Mouse (Mus musculus) lung, embryonic 16.5 days (tissue): ENCODE results near the gene Kbtbd13. TPM values are rescaled to one million over a fixed set of nuclear protein-coding genes. Genes with fewer than 3 reads are reported as not detected.

Source experiments
- ATAC-seq: fragments of 200-750 bp; cut with Nextera tagmentation; 2 replicates; pipeline ENCODE4 v1.8.0; 2017; ENCODE audit warnings: low read depth, mild to moderate bottlenecking, moderate library complexity
- H3K27ac ChIP-seq: fragments of 300-500 bp; sonication (generic); 2 replicates; pipeline ENCODE4 v1.5.1; 2014; ENCODE audit warnings: mild to moderate bottlenecking, control low read depth, low read length
- H3K27me3 ChIP-seq: fragments of 300-500 bp; sonication (generic); 2 replicates; pipeline ENCODE4 v1.6.1; 2014; ENCODE audit warnings: low read depth, low read length, mixed read lengths; ENCODE audit not compliant: control insufficient read depth, insufficient read depth
- H3K36me3 ChIP-seq: fragments of 300-500 bp; sonication (generic); 2 replicates; pipeline ENCODE4 v1.6.1; 2014; ENCODE audit warnings: low read length; ENCODE audit not compliant: control insufficient read depth, insufficient read depth
- H3K4me1 ChIP-seq: fragments of 300-500 bp; sonication (generic); replicated peaks from 2 replicates; pipeline ENCODE4 v1.6.1; 2014; ENCODE audit warnings: low read length, mixed read lengths; ENCODE audit not compliant: control insufficient read depth, insufficient read depth
- H3K4me2 ChIP-seq: fragments of 300-500 bp; sonication (generic); 2 replicates; pipeline ENCODE4 v1.6.1; 2014; ENCODE audit warnings: low read depth, low read length, control low read depth
- H3K4me3 ChIP-seq: fragments of 300-500 bp; sonication (generic); 2 replicates; pipeline ENCODE4 v1.5.1; 2014; ENCODE audit warnings: mild to moderate bottlenecking, low read length, control low read depth
- H3K9ac ChIP-seq: fragments of 300-500 bp; sonication (generic); 2 replicates; pipeline ENCODE4 v1.6.1; 2014; ENCODE audit warnings: low read length, control low read depth
- H3K9me3 ChIP-seq: fragments of 300-500 bp; sonication (generic); 2 replicates; pipeline ENCODE4 v1.6.1; 2016; ENCODE audit warnings: low read length; ENCODE audit not compliant: control insufficient read depth
- WGBS: fragments of 180-500 bp; shearing (Covaris S2); extraction: QIAGEN DNeasy Blood & Tissue Kit; methylation state at CpG from one replicate; pipeline ENCODE4 v1.1.7; 2014; 5-methylcytosine and 5-hydroxymethylcytosine counted together
- polyA plus RNA-seq: library from polyadenylated mRNA; unstranded; fragments of >200 nt; fragmentation: Nextera tagmentation; extraction: Ambion mirVana; gene quantifications from 2 replicates; pipeline ENCODE4 v1.2.1, GENCODE M21; 2015

Gene Kbtbd13
- polyA plus RNA-seq, 1 experiment from 2014 or later: 4.7 TPM

- ATAC-seq: no peak
- 0 out of 2 replicates have a peak overlapping the region, but pooled peaks have one; percentile 5 for H3K9ac ChIP-seq
- no peaks in the 10 kb centered on the region for H3K27me3 ChIP-seq
- H3K4me1 ChIP-seq: peaks cover 16% of the 10 kb centered on the region
- WGBS: 84% methylated on average over 2 of the region's 2 CpGs
- H3K9me3 ChIP-seq: no peaks in the 10 kb centered on the region
- H3K4me2 ChIP-seq: no peak overlapping the region
- H3K36me3 ChIP-seq: no peaks in the 10 kb centered on the region
- H3K27ac ChIP-seq: peak overlapping the region; percentile 89
- H3K4me3 ChIP-seq: no peak overlapping the region
Observed at GRCm38 (mm10) chr9:65405184-65405449, 13.7 kb upstream of the Kbtbd13 start.

- Histone ChIP-seq H3K27me3 (no peaks in the 10 kb centered on the region), H3K4me3 (0 out of 2 replicates have a peak overlapping the region, but pooled peaks have one; percentile 19), H3K36me3 (no peaks in the 10 kb centered on the region), H3K4me1 (peaks cover 20% of the 10 kb centered on the region), H3K9me3 (no peaks in the 10 kb centered on the region), H3K9ac (0 out of 2 replicates have a peak overlapping the region, but pooled peaks have one; percentile 5), H3K27ac (peak overlapping the region; percentile 92), H3K4me2 (no peak overlapping the region)
- ATAC-seq: peak; percentile 89
- 42% methylated on average over 15 of the region's 15 CpGs for WGBS
Observed at GRCm38 (mm10) chr9:65404331-65405183, 13.1 kb upstream of the Kbtbd13 start.

DNA sequence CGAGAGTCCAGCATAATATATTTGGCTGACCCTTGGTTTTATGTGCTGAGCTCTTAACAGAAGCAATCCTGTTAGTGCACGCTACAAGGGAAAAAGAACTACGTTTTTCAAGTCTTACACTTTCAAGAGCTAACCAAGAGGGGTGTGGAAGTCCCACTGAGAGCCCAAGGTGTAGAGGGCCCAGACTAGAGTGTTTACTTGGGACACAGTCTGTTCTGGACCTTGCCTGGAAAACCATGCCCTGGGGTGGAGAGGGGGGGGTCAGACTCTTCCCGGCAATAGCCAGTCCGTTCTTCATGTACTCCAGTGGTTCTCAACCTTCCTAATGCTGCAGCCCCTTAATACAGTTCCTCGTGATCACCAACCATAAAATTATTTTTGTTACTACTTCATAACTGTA is 8.5 kb upstream of the Kbtbd13 start:
- peak overlapping the region; percentile 31 for H3K27ac ChIP-seq
- 47% methylated on average over 6 of the region's 6 CpGs for WGBS
- peak overlapping the region; percentile 63 for H3K4me3 ChIP-seq
- no peaks in the 10 kb centered on the region for H3K27me3 ChIP-seq
- H3K9ac ChIP-seq: peak overlapping the region; percentile 76
- H3K9me3 ChIP-seq: no peaks in the 10 kb centered on the region
- no peaks in the 10 kb centered on the region for H3K36me3 ChIP-seq
- H3K4me2 ChIP-seq: peak overlapping the region; percentile 72
- H3K4me1 ChIP-seq: peaks cover 21% of the 10 kb centered on the region
- no peak for ATAC-seq

- Histone ChIP-seq H3K4me2 (peak within 1 kb of the TSS; percentile 72), H3K36me3 (no peaks in the 10 kb centered on the region), H3K27ac (peak within 1 kb of the TSS; percentile 31; the same call in 1 of the 2 replicates), H3K9me3 (no peaks in the 10 kb centered on the region), H3K4me1 (peaks cover 14% of the 10 kb centered on the region), H3K27me3 (no peaks in the 10 kb centered on the region), H3K4me3 (peak within 1 kb of the TSS; percentile 63), H3K9ac (peak within 1 kb of the TSS; percentile 76)
- peak; percentile 78 for ATAC-seq
- WGBS: under 1% methylated on average over 24 of the region's 24 CpGs
Observed at GRCm38 (mm10) chr9:65398279-65398678, 6.8 kb upstream of the Kbtbd13 start, which contains the start of gene Rasl12. Rasl12 (plus strand) TSS chr9:65398506.

DNA sequence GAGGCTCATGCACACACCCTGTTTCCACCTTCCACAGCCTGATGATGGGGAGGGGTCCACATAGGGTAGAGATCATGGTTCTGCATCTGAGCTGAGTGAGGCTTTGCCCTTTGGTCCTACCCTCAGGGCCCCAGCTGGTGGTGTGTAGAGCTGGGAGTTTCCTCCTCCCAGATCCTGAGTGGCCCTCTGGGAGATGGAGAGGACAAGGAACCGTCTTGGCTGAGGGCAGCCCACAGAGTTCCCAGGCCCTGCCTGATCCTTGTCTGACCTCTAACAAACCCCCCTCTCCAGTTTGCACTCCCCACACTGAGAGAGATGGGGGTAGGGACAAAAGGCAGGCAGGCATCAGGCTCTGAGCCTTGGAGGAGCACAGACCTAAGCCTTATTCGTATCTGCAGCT is 2.9 kb upstream of the Kbtbd13 start:
- Histone ChIP-seq H3K4me2 (no peak overlapping the region), H3K4me3 (no peak overlapping the region), H3K9me3 (peaks cover 3% of the 10 kb centered on the region; the same call in 1 of the 2 replicates), H3K27ac (peak overlapping the region; percentile 48; the same call in 1 of the 2 replicates), H3K27me3 (peaks cover 22% of the 10 kb centered on the region), H3K9ac (no peak overlapping the region), H3K4me1 (peaks cover 12% of the 10 kb centered on the region), H3K36me3 (no peaks in the 10 kb centered on the region)
- WGBS: 49% methylated on average over 2 of the region's 2 CpGs
- ATAC-seq: peak; percentile 18

- ATAC-seq: peak; percentile 13; the same call in 1 of the 2 replicates
Observed at GRCm38 (mm10) chr9:65393606-65394005, 2.2 kb upstream of the Kbtbd13 start.

DNA sequence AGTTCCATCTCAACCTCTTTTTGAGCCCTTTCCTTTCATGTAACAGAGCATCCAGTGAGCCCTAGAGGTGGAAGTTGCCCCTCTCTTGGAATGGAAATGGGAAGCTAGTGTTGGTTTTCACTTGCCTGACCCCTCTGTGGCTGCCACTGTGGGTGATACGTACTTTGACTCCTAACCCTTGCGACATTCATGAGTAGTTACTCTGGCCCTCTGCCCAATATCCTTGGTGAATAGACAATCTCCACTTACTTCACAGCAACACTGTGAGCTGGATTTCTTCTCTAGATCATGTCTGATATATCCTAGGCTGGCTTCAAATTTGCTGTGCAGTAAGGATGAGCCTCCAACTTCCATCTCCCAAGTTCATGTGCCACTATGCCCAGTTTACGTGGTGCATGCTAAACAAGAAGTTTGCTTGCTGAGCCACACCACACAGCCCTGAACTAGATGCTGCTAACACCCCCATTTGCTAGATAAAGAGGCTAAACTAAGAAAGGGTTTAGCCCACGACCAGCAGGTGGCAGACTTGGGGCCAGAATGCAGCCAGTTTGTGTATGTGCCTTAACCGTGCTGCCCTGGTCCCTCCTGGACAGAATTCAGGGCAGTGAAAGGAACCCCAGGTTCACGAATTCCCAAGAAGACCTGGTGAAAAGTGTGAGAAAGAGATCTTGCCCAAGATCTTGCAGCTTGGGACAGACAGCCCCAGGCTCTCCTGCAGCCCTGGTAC is 1.3 kb upstream of the Kbtbd13 start:
- Histone ChIP-seq H3K36me3 (no peaks in the 10 kb centered on the region), H3K9me3 (peaks cover 3% of the 10 kb centered on the region; the same call in 1 of the 2 replicates), H3K4me3 (no peak overlapping the region), H3K4me1 (peaks cover 14% of the 10 kb centered on the region), H3K9ac (no peak overlapping the region), H3K27me3 (peaks cover 22% of the 10 kb centered on the region), H3K27ac (peak overlapping the region; percentile 48; the same call in 1 of the 2 replicates), H3K4me2 (no peak overlapping the region)
- peak; percentile 49; the same call in 1 of the 2 replicates for ATAC-seq
- WGBS: 21% methylated on average over 6 of the region's 6 CpGs

More at GRCm38 (mm10) chr9:65393606-65394005, 2.2 kb upstream of the Kbtbd13 start:
- Histone ChIP-seq H3K27me3 (peaks cover 22% of the 10 kb centered on the region), H3K4me3 (no peak overlapping the region), H3K4me2 (no peak overlapping the region), H3K36me3 (no peaks in the 10 kb centered on the region), H3K4me1 (peaks cover 16% of the 10 kb centered on the region), H3K9me3 (peaks cover 3% of the 10 kb centered on the region; the same call in 1 of the 2 replicates), H3K27ac (peak overlapping the region; percentile 48), H3K9ac (no peak overlapping the region)
- 39% methylated on average over 2 of the region's 2 CpGs for WGBS

DNA sequence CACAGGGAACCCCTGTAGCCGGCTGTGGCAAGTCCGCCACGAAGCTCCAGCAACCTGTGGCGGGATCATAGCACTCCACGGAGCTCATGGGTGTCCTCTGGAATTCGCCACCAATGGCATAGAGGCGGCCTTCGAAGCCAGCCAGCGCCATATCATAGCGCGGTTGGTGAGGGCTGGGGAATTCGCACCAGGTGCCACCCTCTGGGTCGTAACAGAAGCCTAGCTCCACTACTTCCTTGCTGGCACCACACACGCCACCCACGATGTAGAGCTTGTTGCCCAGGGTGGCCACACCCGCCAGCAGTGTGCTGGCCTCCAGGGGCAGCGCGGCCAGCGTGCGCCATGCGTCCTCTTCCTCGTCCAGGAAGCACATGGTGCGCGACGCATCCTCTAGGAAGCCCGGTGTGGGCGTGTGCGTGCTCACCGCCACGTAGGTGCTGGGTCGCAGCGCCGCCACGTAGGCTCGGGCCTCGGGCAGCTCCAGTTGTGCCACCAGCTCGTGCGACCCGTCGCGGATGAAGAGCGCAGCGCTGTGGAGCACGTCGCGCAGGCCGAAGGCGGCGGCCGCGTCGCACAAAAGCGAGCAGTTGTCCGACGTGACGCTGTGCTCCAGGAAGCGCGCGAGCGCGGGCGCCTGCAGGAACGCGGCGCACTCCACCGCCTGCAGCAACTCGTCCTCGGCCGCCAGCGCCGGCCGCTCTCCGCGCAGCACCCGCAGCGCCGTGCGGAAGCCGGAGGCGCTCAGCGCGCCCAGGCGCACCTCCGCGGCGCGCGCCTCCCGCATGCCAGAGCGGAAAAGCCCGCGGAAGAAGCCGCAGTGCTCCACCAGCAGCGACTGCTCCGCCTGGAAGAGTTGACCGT is 470 bp downstream of the Kbtbd13 start:
- H3K27ac ChIP-seq: no peak overlapping the region
- H3K27me3 ChIP-seq: peaks cover 22% of the 10 kb centered on the region
- H3K9me3 ChIP-seq: peaks cover 3% of the 10 kb centered on the region; the same call in 1 of the 2 replicates
- ATAC-seq: peak; percentile 18; the same call in 1 of the 2 replicates
- H3K9ac ChIP-seq: peak overlapping the region; percentile 62
- no peaks in the 10 kb centered on the region for H3K36me3 ChIP-seq
- H3K4me2 ChIP-seq: peak overlapping the region; percentile 71
- H3K4me3 ChIP-seq: peak overlapping the region; percentile 47
- WGBS: 15% methylated on average over 83 of the region's 96 CpGs
- peaks cover 23% of the 10 kb centered on the region for H3K4me1 ChIP-seq
